Mouse (Mus musculus) lung, postnatal 14 days (tissue): ENCODE measurements at regions not wholly inside any gene's neighbourhood (a gene's known extent, or its start where the extent isn't known, plus 50 kb on each side); places are given as distances from the start of the nearest gene placed in this dataset.

ENCODE experiments used
- DNase-seq: peaks from one replicate; pipeline ENCODE4 v3.0.0; 2021

- no peak for DNase-seq
These were observed 139.5 kb upstream of the Tle3 start for GRCm38 (mm10) chr9:61232630-61233029.

DNA sequence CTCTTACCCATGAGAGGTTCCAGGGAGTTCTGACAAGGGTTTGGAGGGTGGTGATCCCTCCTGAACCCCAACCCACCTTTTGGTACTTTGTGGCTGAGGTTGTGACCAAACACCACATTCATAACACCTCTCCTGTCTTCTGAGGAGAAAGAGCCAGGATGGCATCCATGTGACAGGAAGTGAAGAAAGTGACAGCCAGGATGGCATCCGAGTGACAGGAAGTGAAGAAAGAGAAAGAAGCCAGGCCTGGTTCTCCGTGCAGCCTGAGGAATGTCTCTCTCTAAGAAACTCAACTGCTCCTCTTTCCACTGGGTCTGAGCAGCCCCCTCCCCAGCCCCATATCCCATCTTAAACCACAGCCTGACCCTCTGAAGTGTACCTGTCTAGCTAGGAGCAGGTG, 138.9 kb upstream of the Tle3 start:
- no peak for DNase-seq

DNA sequence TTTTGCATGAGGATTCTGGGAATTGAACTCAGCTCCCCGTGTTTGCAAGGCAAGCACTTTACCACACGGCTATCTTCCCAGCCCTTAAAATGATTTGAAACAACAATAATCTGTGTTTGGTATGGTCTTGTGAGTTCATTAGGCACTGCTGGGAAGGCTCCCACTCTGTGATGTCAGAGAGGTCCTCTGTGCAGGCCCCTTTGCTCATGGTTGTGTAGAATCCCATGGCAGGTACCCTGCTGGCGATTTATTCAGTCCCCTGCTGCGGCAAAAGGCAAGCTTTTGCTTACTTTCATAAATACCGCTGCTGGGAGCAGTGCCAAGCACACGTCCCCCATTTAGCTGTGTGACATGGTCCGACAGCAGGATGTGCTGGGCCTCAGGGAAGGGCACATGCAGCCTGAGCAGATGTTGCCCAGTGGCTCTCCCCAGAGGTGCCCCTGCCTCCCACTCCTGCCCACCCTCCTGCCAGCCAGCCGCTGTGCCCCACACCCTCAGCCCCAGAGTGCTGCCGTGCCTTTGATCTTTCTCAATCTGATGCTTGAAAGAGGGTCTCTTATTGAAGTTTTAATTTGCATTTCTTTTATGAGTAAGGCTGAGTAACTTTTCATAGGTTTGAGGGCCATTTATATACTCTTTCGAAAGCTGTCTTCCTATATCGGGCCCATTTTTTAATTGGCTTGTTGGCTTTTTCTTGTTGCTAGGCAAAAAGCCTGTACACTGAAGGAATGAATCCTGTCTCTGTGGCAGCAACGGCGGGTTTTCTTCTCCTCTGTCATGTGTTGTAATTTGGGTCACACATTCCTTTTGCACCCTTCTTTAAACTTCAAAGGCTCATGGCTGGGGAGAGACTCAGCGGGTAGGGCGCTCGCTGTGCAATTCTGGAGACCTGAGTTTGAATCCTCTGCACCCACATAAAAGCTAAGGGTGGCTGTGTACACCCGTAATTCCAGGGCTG, 136.2 kb upstream of the Tle3 start:
- DNase-seq: no peak

DNA sequence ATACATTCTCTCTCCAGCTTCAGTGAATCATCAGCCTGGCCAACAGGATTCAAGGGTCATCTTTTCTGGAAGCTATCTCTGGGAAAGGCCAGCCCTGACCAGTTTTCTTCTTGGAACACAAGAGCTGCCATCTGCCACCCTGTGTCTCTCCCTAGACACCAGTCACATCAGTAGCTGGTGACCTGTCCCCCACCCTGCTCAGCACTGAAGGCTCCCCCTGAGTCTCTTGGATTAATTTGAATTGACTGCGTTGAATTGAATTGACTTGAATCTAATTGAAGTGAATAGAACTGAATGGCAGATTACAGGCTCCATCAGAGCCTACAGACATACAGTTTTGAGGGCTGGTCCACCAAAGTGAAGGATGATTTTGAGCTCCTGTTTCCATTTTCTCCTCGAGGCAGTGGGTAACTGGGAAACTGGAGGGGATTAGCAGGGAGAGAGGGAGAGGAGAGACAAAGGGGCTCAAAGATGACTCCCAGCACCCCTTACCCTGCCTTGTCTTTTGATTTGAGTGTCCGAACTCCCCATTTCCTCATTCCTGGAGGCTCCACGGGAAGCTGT, 133.4 kb upstream of the Tle3 start:
- DNase-seq: no peak

DNA sequence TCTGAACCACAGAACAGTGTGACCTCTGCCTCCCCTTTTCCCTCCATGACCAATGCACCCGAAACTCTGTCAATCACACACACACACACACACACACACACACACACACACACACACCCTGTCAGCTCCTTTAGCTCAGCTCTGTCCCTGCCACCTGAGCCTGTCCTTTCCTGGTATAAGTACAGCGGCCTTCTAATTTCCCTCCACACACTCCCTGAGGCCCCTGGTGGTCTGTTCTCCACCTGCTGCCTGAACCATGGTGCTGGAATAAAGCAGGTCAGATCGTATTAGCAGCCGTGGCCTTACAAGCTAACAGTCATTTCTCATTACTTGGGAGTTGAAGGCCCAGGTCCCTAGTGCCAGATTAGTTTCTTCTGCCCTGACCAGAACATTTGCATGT, 132.8 kb upstream of the Tle3 start:
- DNase-seq: no peak

- no peak for DNase-seq
These were observed 130.7 kb upstream of the Tle3 start for GRCm38 (mm10) chr9:61241442-61241841.

DNA sequence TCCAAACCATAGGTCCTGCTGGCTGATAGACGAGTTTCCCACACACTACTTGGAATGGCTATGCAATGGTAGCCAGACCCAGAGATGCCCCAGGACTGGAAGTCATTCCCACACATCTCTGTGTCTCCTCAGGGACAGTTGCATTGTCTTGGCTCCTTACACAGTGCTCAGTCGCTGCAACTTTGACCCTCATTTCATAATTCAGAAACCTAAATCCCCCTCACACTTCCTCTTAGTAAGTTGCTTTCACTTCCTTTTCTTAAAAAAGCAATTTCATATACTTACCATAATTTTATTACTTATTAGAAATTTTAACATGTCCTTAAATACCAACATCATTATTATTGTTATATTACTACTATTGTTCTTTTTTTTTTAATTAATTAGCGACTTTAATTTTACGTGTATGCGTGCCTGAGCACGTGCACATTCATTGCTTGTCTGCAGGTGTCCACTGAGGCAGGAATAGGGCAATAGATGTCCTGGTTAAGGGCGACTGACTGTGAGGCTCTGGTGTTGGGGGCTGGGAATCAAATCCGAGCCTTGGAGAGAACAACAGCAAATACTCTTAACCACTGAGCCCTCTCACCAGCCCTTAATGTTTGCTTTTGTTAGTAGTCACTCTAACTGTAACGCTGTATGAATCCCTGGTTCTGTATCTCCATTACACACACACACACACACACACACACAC, 129.9 kb upstream of the Tle3 start:
- no peak for DNase-seq

GRCm38 (mm10) chr9:61243289-61243688, 128.9 kb upstream of the Tle3 start:
- no peak for DNase-seq

- DNase-seq: no peak
These were observed 122.3 kb upstream of the Tle3 start for GRCm38 (mm10) chr9:61249691-61250425.

DNA sequence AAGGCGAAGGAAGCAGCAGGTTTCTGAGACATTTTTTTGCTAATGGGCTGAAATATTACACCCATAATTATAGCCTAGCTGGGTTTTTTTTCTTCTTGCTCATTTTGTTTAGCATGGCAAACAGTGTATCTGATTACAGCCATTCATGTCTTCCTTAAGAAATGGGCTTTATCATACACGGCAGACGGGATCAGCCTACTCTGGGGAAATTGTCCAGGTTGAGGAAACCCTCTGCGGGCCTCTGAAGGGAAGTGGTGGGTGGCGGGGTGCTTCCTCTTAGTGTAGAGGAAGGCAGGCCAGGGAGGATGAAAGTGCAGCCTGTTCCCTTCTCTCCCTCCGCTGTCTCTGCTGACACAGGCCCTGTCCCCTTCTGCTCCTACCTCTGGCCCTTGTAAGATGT, 120.6 kb upstream of the Tle3 start:
- DNase-seq: peak; percentile 34

DNA sequence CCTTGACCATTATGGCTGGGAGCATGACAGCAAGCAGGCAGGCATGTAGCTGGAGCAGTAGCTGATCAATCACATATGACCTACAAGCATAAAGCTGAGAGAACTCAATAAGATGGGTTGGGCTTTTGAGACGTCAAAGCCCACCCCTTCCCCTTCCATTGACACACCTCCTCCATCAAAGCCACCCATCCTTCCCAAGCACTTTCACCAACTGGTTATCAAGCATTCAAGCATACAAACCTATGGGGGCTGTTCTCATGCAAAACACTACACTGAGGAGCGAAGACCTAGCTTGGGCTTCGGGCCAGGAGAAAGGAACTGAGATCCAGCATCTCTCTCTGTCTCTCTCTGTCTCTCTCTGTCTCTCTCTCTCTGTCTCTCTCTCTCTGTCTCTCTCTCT, 118.4 kb upstream of the Tle3 start:
- no peak for DNase-seq

GRCm38 (mm10) chr9:61257488-61257887, 114.7 kb upstream of the Tle3 start:
- no peak for DNase-seq

- no peak for DNase-seq
These were observed 114.1 kb upstream of the Tle3 start for GRCm38 (mm10) chr9:61258100-61258499.

- DNase-seq: no peak
These were observed 112.6 kb upstream of the Tle3 start for GRCm38 (mm10) chr9:61259421-61260174.

DNA sequence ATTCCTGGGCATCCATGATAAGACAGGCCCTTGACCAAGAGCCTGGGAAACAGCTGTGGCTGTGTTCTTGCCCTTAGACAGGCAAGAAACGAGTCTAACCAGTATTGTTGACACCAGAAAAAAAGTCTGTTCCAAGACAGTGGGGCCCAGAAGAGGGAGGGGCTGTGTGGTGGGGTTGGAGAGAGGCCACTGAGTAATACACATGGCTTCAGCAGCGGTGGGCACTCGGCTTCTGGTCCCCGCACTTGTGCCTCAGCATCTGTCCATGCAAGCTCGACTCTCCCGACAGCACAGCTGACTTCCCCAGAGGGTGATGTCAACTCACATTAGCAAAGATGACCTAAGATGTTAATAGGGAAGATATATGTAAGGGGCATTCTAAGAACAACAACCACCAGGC, 110.9 kb upstream of the Tle3 start:
- DNase-seq: no peak

GRCm38 (mm10) chr9:61261739-61262333, 110.3 kb upstream of the Tle3 start:
- no peak for DNase-seq

- DNase-seq: no peak
These were observed 108.8 kb upstream of the Tle3 start for GRCm38 (mm10) chr9:61263335-61263734.

GRCm38 (mm10) chr9:61265466-61265865, 106.7 kb upstream of the Tle3 start:
- DNase-seq: no peak

DNA sequence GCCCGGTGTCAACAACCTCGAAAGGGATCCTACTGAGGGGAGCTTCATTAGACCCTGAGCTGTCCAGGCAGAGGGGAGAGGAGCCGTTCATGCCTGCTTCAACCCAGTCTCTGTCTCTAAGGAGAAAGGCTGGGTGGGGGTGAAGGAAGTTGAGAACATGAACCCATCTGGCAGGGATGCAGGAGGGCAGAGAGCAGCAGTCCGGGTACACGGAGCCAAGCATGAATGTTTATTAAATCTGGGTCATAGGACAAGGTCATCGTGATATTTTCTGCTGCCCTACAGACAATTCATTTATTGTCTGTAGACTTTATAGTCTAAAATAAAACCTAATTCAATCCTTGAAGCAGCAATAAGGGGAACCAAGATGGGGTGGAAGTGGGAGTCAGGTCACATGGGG, 105.2 kb upstream of the Tle3 start:
- DNase-seq: no peak

DNA sequence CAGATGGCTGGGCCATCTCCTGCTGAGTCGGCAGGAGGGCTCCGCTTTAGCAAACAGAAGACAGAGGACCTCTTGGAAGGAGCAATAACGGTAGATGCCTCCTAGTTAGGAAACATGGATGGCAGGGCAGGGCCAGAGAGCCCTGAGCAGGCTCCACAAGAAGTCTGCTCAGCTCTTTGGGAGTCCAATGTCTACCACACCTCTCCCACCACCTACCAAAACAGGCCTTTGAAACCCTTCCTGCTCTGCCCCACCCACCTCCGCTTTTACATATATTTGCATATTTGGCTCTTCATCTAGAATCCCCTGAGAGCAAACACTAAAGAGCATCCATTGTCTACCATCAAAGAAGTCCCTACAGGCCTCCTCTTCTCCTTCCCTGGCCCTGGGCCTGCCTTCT, 104.6 kb upstream of the Tle3 start:
- DNase-seq: no peak

DNA sequence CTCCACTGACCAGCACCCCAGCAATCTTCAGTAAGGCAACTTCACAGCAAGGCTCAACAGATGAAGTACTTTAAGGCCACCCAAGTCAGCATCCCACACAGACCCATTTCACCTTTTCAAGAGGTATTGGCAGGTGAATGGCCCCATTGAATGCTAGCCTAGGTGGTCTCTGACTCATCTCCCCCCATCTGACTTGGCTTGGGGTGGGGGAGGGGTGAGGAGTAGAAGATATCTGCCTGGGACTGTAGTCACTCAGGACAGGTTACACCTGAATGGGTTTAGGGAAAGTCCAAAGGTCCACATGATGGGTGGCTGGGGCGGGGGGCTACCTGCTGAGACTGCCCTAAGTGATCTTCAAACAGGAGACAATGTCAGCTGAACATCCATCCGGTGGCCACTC, 104.0 kb upstream of the Tle3 start:
- DNase-seq: no peak

DNA sequence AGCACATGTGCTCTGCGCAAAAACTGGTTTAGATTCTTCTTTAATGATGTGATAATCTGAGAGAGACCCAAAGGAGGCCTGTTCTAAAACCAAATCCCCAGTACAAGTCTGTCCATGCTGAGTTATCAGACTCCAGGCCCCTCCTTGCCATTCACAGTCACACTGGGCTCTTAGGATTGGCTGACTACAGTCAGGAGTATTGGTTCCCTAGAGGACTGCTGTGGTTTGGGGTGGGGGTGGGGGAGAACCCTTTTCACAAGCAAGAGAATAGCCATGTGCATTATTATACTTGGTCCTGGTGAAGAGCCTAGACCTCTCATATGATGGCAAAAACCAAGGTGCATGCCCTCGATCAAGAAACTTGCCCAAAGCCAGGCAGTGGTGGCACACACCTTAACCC, 103.5 kb upstream of the Tle3 start:
- DNase-seq: no peak
